Mouse (Mus musculus) heart, postnatal 0 days (tissue): Measurements from ENCODE around the gene Usp39.

Experiments
- CTCF ChIP-seq: IDR thresholded peaks from 2 replicates; pipeline ENCODE4 v1.5.1; 2016; ENCODE audit warnings: antibody characterized with exemption, control low read depth, low read depth
- EP300 ChIP-seq: IDR thresholded peaks from 2 replicates; pipeline ENCODE4 v1.6.1; 2016; ENCODE audit warnings: antibody characterized with exemption, low read depth

DNA sequence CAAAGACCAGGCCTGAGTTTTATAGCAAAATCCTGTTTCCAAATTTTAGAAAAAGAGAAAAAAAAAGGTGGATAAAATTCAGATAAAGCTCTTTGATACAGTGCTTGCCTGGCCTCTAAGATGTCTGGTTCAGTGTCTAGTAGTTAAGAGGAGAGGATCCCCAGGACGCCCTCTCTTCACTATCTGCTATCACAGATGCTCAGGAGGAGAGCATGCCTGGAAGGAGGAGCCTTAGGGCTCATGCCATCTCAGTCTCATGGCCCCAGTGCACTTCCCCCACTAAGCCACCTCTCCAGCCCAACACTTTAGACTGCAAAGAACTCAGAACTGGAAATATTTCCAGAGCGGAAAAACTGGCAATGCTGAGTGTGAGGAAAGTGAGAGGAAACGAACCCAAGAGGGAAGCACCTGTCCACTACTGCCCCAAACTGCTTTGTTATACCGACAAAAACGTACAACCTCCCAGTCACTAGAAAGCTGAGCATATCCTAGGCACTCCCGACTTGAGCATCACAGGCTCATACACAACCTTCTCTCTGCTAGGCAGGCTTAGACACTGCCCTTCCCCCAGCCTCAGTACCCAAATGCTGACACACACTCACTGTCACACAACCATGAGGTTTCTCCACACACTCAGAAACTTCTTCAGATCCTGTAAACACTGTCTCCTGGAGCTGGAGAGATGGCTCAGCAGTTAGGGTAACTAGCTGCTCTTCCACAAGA is 21.0 kb downstream of the Usp39 start:
- TF ChIP-seq CTCF (no peak), EP300 (no peak)
